Mouse (Mus musculus): ENCODE measurements around the gene Serf2.
"Not testable (repeated sequence)": the region's sequence is repeated elsewhere in the genome, so short reads cannot be mapped to it uniquely, and the experiment has no call there.

Gene Serf2

GRCm38 (mm10) chr2:121447006-121447405 is 2.0 kb upstream of the Serf2 start:
- DNase-seq (ENCODE audit: low read depth, low spot score): no peak

GRCm38 (mm10) chr2:121448136-121448535 is 859 bp upstream of the Serf2 start:
- DNase-seq (ENCODE audit: low read depth, low spot score): peak; percentile 41

GRCm38 (mm10) chr2:121449545-121450011 is 583 bp downstream of the Serf2 start:
- DNase-seq (ENCODE audit: low read depth, low spot score): peak; percentile 19

GRCm38 (mm10) chr2:121450093-121450492 is 1.1 kb downstream of the Serf2 start:
- no peak for DNase-seq (ENCODE audit: low read depth, low spot score)

- no peak for DNase-seq (ENCODE audit: low read depth, low spot score)
Observed at GRCm38 (mm10) chr2:121452361-121452760, 3.4 kb downstream of the Serf2 start.

GRCm38 (mm10) chr2:121452990-121453389 is 4.0 kb downstream of the Serf2 start, which contains the start of gene Hypk:
Hypk (plus strand) TSS chr2:121453290.
- peak; percentile 20 for DNase-seq (ENCODE audit: low read depth, low spot score)

GRCm38 (mm10) chr2:121453917-121454316 is 4.9 kb downstream of the Serf2 start:
- no peak for DNase-seq (ENCODE audit: low read depth, low spot score)

- no peak for DNase-seq (ENCODE audit: low read depth, low spot score)
Observed at GRCm38 (mm10) chr2:121455534-121455933, 6.5 kb downstream of the Serf2 start.

- peak; percentile 93 for DNase-seq (ENCODE audit: low read depth, low spot score)
Observed at GRCm38 (mm10) chr2:121456692-121457642, 8.0 kb downstream of the Serf2 start, which contains the start of gene Serinc4. Serinc4 (minus strand) TSS chr2:121456781.

- DNase-seq (ENCODE audit: low read depth, low spot score): no peak
Observed at GRCm38 (mm10) chr2:121460071-121460470, 11.1 kb downstream of the Serf2 start.

- not testable (repeated sequence) for DNase-seq (ENCODE audit: low read depth, low spot score)
Observed at GRCm38 (mm10) chr2:121468982-121469381, 20.0 kb downstream of the Serf2 start.

GRCm38 (mm10) chr2:121472783-121473182 is 23.8 kb downstream of the Serf2 start:
- not testable (repeated sequence) for DNase-seq (ENCODE audit: low read depth, low spot score)

- DNase-seq (ENCODE audit: low read depth, low spot score): peak; percentile 97
Observed at GRCm38 (mm10) chr2:121473301-121474179, 24.5 kb downstream of the Serf2 start, which contains the start of gene Mfap1b. Mfap1b (minus strand) TSS chr2:121474067.

GRCm38 (mm10) chr2:121474180-121474535 is 25.2 kb downstream of the Serf2 start:
- no peak for DNase-seq (ENCODE audit: low read depth, low spot score)

- not testable (repeated sequence) for DNase-seq (ENCODE audit: low read depth, low spot score)
Observed at GRCm38 (mm10) chr2:121475306-121475705, 26.3 kb downstream of the Serf2 start.

GRCm38 (mm10) chr2:121477491-121478266 is 28.7 kb downstream of the Serf2 start:
- DNase-seq (ENCODE audit: low read depth, low spot score): no peak

- no peak for DNase-seq (ENCODE audit: low read depth, low spot score)
Observed at GRCm38 (mm10) chr2:121480498-121480897, 31.5 kb downstream of the Serf2 start.

GRCm38 (mm10) chr2:121480916-121481315 is 31.9 kb downstream of the Serf2 start:
- not testable (repeated sequence) for DNase-seq (ENCODE audit: low read depth, low spot score)

GRCm38 (mm10) chr2:121483576-121483975 is 34.6 kb downstream of the Serf2 start:
- no peak for DNase-seq (ENCODE audit: low read depth, low spot score)

- DNase-seq (ENCODE audit: low read depth, low spot score): not testable (repeated sequence)
Observed at GRCm38 (mm10) chr2:121484403-121484802, 35.4 kb downstream of the Serf2 start.

- not testable (repeated sequence) for DNase-seq (ENCODE audit: low read depth, low spot score)
Observed at GRCm38 (mm10) chr2:121501550-121501949, 52.6 kb downstream of the Serf2 start.
